Mouse (Mus musculus) left cerebral cortex, postnatal 4 days (tissue): ENCODE data around the gene Tmem208. TPM values are rescaled to one million over a fixed set of nuclear protein-coding genes. Genes with fewer than 3 reads are reported as not detected.
"Not testable (repeated sequence)": the region's sequence is repeated elsewhere in the genome, so short reads cannot be mapped to it uniquely, and the experiment has no call there.

ENCODE experiments used
- DNase-seq: peaks from one replicate; pipeline ENCODE4 v3.0.0-alpha.2; 2022
- intact Hi-C: fragments of 180-260 bp; cut with DNase I; formaldehyde crosslinking; loops from one replicate; pipeline ENCODE4 v1.15.1; 2025
- total RNA-seq, 2 experiments: library from RNA; stranded (reverse); gene quantifications; 2 replicates each; pipeline ENCODE4 v1.2.3; 2021

Gene Tmem208
- 10 to 100 TPM; 53.7 to 58.3 TPM for total RNA-seq

- intact Hi-C loops, result no loop called here
- DNase-seq, result peak; percentile 98
Measured at GRCm38 (mm10) chr8:105326141-105326672, at the start of gene Tmem208, which contains the start of gene Lrrc29. Gene Tmem208, plus strand, starts transcription at chr8:105326354. Gene Lrrc29, minus strand, starts transcription at chr8:105326278.

GRCm38 (mm10) chr8:105278911-105279334, 47.2 kb upstream of the Tmem208 start:
- intact Hi-C loops, result no loop called here

GRCm38 (mm10) chr8:105280567-105280966, 45.6 kb upstream of the Tmem208 start:
- DNase-seq, result no peak
- intact Hi-C loops, result no loop called here

More at GRCm38 (mm10) chr8:105278911-105279334, 47.2 kb upstream of the Tmem208 start:
- DNase-seq, result peak; percentile 89

- no peak for DNase-seq
- intact Hi-C loops, result no loop called here
Measured at GRCm38 (mm10) chr8:105281821-105282220, 44.3 kb upstream of the Tmem208 start.

- intact Hi-C loops, result no loop called here
- no peak for DNase-seq
Measured at GRCm38 (mm10) chr8:105282239-105282638, 43.9 kb upstream of the Tmem208 start.

GRCm38 (mm10) chr8:105283074-105283473, 43.1 kb upstream of the Tmem208 start:
- no peak for DNase-seq
- intact Hi-C loops, result no loop called here

- intact Hi-C loops, result no loop called here
- DNase-seq, result no peak
Measured at GRCm38 (mm10) chr8:105285514-105285913, 40.6 kb upstream of the Tmem208 start.

- intact Hi-C loops, result no loop called here
- no peak for DNase-seq
Measured at GRCm38 (mm10) chr8:105286907-105287306, 39.2 kb upstream of the Tmem208 start.

- intact Hi-C loops, result no loop called here
- DNase-seq, result no peak
Measured at GRCm38 (mm10) chr8:105288231-105288630, 37.9 kb upstream of the Tmem208 start.

GRCm38 (mm10) chr8:105288958-105289732, 37.0 kb upstream of the Tmem208 start:
- intact Hi-C loops, result no loop called here
- peak; percentile 98 for DNase-seq

- peak; percentile 73 for DNase-seq
- intact Hi-C loops, result no loop called here
Measured at GRCm38 (mm10) chr8:105289805-105290460, 36.2 kb upstream of the Tmem208 start, which contains the start of gene 4931428F04Rik. Gene 4931428F04Rik, minus strand, starts transcription at chr8:105289864.

- intact Hi-C loops, result no loop called here
- peak; percentile 94 for DNase-seq
Measured at GRCm38 (mm10) chr8:105290554-105291314, 35.4 kb upstream of the Tmem208 start.

- DNase-seq, intact Hi-C loops: not testable (repeated sequence)
Measured at GRCm38 (mm10) chr8:105291364-105291763, 34.8 kb upstream of the Tmem208 start.

- intact Hi-C loops, DNase-seq: not testable (repeated sequence)
Measured at GRCm38 (mm10) chr8:105291802-105292201, 34.4 kb upstream of the Tmem208 start.

- intact Hi-C loops, result no loop called here
- DNase-seq, result no peak
Measured at GRCm38 (mm10) chr8:105292471-105292870, 33.7 kb upstream of the Tmem208 start.

GRCm38 (mm10) chr8:105293405-105293804, 32.7 kb upstream of the Tmem208 start:
- intact Hi-C loops, result no loop called here
- peak; percentile 75 for DNase-seq

- DNase-seq, result no peak
- intact Hi-C loops, result no loop called here
Measured at GRCm38 (mm10) chr8:105294776-105295175, 31.4 kb upstream of the Tmem208 start.

GRCm38 (mm10) chr8:105295256-105295655, 30.9 kb upstream of the Tmem208 start:
- no peak for DNase-seq
- intact Hi-C loops, result no loop called here

- no peak for DNase-seq
- intact Hi-C loops, result no loop called here
Measured at GRCm38 (mm10) chr8:105295895-105296573, 30.1 kb upstream of the Tmem208 start, which contains the start of gene Exoc3l. Gene Exoc3l, minus strand, starts transcription at chr8:105296101.
